Mouse (Mus musculus) G1E (cell line): ENCODE measurements around the gene Arhgap23.

Experiments used
- CTCF ChIP-seq: IDR thresholded peaks from 2 replicates; pipeline ENCODE4 v1.5.1; 2012; ENCODE audit warnings: low read depth, low read length, inconsistent platforms, mixed read lengths
- GATA1 ChIP-seq: IDR thresholded peaks from 2 replicates; pipeline ENCODE4 v1.6.1; 2012; ENCODE audit warnings: borderline replicate concordance, low read length, inconsistent platforms, mixed read lengths
- GATA2 ChIP-seq: IDR thresholded peaks from 2 replicates; pipeline ENCODE4 v1.6.1; 2012; ENCODE audit warnings: low read depth, low read length, inconsistent platforms, borderline replicate concordance
- TAL1 ChIP-seq: conservative IDR thresholded peaks from 2 replicates; pipeline ENCODE4 v1.6.1; 2012; ENCODE audit warnings: low read depth, low read length, inconsistent platforms, mixed read lengths

- TF ChIP-seq CTCF (peak; percentile 89), TAL1 (no peak), GATA2 (no peak), GATA1 (no peak)
Measured at GRCm38 (mm10) chr11:97531381-97532260, 116.3 kb downstream of the Arhgap23 start.
